Mouse (Mus musculus) kidney, adult 2 months (tissue): ENCODE results near the gene Gtf3c5.

ENCODE experiments used
- CTCF ChIP-seq: fragments of 200-500 bp; conservative IDR thresholded peaks from 2 replicates; pipeline ENCODE4 v1.5.1; 2011; ENCODE audit warnings: low read depth, mild to moderate bottlenecking, control low read depth, low read length, moderate library complexity, mixed read lengths; ENCODE audit not compliant: insufficient read depth, insufficient read length
- POLR2A ChIP-seq: fragments of 200-500 bp; IDR thresholded peaks from one replicate; pipeline ENCODE4 v1.6.1; 2011; ENCODE audit warnings: low read depth, low read length, control low read depth

DNA sequence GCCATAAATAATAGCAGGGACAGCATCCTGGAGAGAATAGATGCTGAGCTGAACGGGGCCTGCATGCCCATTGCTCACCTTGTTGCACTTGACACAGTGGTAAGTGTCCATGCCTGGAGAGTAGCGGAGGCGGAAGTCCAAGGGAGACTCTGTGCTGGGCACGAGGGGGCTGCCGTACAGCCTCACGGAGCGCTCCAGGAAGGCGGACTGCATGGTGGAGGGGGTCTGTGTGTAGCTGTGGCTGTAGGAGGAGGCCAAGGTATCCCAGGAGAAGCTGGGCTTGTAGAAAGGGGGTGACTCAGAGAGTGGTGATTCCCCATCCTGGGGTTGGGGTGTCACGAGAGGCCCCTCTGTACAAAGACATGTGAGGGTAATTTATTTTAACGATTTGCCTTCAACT lies 30.0 kb upstream of the Gtf3c5 start:
- no peak for TF ChIP-seq POLR2A
- TF ChIP-seq CTCF = no peak
